Mouse (Mus musculus): Measurements from ENCODE around the gene Hoxa3.

- TF ChIP-seq CTCF (IDR thresholded peaks at IDR 0.05) (no peak), POLR2A (IDR thresholded peaks at IDR 0.05; ENCODE audit: insufficient read depth, low read depth, low read length) (no peak), EP300 (IDR thresholded peaks at IDR 0.05; ENCODE audit: insufficient read depth, low read depth, low read length) (no peak)
Observed at GRCm38 (mm10) chr6:52259811-52260261, 46.7 kb upstream of the Hoxa3 start.

All from heart, adult 2 months (tissue).